Mouse (Mus musculus): Measurements from ENCODE around the gene Mmp7.

Mmp7 gene

DNA sequence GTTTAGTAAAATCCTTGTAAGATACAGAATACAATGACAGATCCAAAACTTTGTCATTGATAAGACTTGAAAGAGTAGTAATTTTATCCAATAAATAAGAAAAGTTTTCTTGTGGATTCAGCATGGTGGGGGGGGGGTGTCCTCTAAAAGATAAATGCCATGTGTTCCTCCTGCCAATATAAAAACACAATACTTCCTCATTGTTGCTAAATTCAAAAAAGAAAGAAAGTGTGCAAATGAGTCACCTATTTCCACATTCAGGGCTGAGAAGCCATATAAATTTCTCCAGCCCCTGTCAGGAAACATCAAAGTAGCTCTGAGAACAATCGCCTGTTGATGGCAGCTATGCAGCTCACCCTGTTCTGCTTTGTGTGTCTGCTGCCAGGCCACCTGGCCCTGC lies at the start of gene Mmp7:
Gene Mmp7, plus strand, starts transcription at position 301 of the 400 bp plus-strand sequence.
- in situ Hi-C loops (cut with MboI, MseI), result no loop called here

DNA sequence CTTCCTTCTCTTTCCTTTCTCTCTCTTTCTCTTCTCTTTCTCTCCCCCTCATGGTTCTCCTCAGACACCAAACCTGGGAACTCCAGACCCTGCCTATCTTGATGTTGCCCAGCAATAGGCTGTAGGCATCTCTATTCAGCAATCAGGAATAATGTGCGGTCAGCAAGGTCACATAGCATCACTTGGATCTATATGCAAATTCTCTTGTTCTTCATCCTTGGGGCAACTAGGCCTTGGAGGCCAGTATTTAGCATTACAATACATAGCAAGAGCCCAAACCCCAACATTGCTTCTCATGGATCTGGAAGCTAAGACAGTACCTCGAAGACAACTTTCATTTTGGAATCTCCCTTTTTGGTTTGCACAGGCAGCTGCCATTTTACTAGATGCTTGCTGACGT lies 44.0 kb upstream of the Mmp7 start:
- in situ Hi-C loops (cut with MboI, MseI), result no loop called here

DNA sequence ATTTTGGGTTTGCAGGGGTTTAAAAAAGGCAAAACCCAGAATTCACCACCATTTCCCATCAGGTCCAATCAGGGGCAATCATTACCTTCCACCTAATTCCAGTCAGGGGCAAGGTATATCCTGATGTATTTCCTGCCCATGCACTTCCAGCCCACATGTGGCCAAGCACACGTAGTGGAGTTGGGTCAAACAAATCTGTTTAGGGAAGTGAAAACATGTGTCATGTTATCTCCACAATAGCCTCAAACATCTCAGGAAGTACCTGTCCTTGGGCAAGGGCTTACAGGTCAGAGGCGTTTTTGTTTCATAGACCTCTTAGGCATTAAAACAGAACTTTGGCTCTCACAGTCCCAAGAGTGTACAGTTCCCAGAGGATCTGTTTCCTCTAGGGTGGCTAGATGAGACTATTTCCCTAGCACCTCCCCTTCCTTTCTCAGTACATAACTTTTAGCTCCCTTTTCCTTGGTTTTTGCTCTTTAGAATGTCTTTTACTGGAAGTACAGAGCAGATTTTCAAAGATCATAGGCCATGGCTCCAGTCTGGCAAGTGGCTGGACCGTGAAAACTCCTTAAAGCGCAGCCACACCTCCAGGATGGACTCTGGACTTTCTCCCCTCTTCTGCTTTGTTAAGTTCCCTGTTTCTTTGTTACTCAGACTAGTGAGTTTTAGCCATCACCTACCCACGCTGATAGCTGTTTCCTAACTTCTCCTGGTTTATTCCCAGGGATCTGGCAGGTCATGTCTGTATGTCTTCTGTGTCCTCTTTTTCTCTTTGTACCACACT lies 41.3 kb upstream of the Mmp7 start:
- in situ Hi-C loops (cut with MboI, MseI), result no loop called here

DNA sequence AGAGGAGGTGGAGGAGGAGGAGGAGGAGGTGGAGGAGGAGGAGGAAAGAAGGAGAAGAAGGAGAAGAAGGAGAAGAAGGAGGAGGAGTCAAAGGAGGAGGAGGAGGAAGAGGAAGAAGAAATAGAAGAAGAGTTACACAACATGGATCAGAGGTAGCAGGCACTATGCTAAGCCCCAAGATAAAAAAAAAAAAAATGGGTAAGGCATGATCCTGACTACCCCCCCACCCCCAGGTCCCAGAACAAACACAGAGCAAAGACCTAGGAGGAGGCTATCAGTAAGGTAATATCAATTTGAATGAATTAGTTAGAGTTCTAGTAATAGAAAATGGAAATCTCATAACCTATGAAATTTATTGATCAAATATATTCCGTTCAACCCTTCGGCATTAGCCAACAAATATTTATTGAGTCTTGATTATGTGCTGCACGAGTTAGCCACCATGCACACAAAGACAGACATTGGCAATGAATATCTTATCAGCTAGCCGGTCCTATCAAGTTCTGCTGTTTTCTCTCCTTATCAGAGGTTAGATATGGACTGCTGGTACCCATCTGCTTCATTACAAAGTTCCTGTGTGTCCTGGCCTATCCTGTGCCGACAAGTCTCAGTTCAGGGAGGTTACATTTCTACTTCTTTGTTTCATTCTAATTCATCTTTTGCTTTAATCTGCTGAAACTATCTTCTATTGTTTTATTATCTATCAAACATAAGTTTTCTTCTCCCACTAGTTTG lies 39.4 kb upstream of the Mmp7 start:
- in situ Hi-C loops (cut with MboI, MseI), result no loop called here

DNA sequence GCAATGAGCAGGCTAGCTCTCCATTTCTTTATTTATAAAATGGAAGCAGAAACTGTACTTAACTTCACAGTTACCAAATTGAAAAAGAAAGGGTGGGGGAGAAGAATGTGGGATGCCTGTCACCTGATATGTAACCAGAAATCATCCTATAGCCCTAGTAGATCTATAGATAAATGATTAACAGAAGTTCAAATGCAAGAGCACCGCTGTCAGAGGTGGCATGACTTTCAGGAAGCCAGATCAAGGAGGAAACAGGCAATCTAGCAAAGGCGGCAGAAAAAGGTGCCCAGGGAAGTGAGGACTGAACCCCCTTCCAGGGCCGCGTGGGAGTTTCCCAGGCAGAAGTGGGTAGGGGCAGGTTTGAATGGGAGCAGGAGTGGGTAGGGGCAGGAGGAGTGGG lies 33.9 kb upstream of the Mmp7 start:
- in situ Hi-C loops (cut with MboI, MseI), result no loop called here

DNA sequence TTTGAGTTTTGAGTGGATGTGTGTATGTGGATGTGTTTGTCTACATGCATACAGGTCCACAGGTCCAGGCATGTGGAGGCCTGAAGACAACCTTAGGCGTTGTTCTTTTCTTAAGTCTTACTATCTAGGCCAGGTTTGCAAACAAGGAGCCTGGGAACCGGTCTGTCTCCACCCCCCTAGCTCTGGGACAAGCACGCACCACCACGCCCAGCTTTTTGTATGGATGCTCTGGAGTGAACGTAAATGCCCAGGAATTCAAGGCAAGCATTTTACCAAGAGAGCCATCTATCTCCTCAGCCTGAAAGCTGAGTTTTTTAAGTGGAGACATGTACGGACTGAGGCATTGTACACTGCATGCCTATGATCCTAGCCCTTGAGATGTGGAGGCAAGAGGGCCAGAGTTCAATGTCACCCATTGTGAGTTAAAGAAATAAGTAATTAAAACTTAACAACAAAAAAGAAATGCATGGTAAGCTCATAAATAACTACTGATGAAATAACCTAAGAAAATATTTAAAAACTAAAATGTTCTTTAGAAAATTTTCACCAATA lies 32.3 kb upstream of the Mmp7 start:
- in situ Hi-C loops (cut with MboI, MseI), result no loop called here

DNA sequence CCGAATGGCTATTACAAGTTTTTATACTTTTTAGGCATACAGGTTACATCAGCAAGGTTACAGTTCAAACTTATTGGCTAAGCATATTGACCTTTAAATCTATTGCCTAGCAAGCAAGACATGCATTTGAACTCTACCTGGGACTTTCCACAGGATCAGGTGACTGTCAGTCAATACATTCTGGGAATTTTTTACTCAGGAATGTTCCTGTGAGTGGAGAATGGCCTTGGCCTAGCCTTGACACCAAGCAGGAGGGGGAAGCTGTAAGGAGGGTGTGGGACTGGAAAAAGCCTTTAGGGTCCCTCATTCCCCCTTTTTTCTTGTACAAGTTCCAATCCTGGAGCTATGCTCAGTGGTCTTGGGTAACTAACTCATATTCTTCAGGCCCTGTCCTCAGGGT lies 30.5 kb upstream of the Mmp7 start:
- in situ Hi-C loops (cut with MboI, MseI), result no loop called here

DNA sequence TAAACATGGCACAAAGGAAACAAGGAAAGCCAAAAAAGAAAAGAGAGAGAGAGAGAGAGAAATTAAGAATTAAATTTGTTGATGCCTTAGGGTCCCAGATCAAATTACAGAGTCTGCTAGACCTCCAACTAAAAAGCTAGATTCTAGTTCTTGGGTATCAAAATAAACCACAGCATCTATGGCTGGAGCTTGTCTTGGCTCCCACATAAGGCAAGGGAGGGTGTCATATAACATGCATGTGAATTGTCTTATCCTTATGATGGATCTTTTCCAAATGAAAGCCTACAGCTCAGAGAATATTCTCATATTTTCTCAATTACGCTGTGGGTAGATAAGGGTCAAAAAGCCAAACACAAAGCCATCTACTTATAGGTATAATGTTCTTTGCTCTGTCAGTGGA lies 22.2 kb upstream of the Mmp7 start:
- in situ Hi-C loops (cut with MboI, MseI), result no loop called here

DNA sequence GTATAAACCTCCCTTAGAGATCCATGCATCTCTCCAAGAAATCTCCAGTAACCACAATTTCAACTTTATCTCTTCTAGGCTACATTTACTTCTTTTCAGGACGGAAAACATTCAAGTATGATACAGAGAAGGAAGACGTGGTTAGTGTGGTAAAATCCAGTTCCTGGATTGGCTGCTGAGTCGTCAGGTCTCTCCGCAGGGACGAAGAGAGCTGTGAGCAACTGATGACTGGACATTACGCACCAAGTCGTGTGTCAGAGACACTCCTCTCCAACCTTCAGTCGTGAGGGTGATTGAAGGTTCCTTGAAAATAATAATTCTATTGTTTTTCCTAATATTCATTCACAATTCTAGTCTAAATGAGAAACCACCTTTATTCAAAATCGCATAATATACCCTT lies 18.9 kb upstream of the Mmp7 start:
- in situ Hi-C loops (cut with MboI, MseI), result no loop called here

DNA sequence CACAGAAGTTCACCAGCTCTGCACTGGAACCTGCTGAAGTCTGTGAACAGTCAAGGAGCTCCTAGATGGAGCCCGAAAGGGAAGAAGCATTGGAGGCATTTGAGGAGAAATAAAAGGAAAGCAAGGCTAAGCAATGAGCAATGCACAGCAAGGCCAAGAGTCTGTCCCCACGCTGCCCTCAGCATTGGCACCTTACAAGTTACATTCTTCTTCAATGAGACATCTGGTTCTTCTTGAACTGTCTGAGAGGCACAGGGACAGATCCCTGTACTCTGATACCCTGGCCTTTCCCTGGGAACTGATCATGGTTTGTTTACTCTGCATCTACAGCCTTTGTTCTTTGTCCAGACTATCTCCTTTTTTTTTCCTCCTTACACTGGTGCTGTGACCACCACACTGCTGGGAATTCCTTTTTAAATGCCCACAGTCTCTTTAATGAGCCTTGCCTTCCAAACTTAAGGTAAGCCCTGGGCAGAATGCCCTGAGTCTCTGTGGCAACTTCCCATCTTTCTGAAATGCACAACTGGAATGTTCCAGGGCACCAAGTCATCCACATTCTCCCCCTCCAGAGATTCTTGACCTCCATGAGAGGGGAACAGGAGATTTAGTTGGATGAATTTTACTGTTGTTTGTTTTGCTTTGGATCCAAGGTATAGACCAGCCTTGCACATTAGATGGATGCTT lies 13.6 kb upstream of the Mmp7 start:
- in situ Hi-C loops (cut with MboI, MseI), result no loop called here

DNA sequence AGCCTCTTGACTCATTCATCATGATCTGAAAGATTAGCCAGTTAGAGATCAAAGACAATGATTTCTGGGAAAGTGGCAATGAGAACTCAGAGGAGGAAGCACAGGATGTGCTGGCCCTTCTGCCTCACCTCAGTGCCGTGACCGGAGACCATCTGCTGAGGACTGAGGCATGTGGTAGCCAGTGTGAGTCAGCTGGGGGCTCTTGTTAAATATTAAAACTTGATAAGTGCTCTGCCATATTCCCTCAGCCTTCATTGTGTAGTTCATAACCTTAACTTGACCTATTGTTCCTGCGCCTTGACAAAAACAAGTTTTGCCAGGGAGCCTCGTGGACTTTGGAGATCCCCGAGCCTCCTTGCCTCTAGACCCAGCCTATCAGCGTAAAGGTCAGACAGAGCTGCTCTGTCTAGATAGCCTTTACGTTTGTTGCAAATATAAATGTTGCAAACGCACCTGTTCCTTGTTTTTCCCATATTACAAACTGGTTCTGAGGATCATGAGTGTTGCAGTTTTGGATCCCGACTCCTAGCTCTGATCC lies 9.7 kb upstream of the Mmp7 start:
- in situ Hi-C loops (cut with MboI, MseI), result no loop called here

DNA sequence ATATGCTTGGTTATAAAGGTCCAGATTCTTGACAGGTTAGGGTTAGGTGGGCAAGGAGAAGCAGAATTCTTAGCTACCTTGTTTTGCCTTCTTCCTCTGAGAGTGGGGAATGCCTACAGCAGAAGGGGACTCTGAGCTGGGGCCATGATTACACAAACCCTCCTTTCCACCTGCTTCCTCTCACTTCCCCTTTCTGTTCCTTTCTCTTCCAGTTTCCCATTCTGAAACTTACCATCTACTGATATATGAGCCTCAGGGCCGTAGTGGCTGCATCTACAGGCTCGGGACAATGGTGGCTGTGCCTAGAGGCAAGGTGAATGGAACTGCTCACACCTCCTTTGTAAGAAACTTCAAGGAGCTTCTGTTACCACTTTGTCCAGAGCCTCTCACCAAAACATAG lies 5.9 kb upstream of the Mmp7 start:
- in situ Hi-C loops (cut with MboI, MseI), result no loop called here

DNA sequence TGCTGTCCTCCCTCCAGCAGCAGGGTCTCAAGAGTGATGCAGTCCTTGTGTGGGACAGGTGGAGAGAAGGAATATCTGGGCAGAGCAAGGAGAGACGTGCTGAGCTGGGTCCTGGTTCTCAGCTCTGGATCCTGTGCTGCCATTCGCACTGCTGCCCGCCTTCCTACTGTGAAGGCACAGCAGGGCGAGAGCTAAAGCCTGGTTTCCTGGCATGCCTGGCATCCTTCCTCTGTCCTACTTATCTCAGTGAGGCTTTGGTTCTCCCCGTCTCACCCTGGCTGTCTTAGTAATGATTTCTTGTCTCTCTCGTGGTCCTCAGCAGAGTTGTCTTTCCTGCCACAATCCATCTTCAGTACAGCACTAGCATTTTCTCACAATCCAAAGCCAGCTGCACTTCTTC lies 2.1 kb upstream of the Mmp7 start:
- in situ Hi-C loops (cut with MboI, MseI), result no loop called here

DNA sequence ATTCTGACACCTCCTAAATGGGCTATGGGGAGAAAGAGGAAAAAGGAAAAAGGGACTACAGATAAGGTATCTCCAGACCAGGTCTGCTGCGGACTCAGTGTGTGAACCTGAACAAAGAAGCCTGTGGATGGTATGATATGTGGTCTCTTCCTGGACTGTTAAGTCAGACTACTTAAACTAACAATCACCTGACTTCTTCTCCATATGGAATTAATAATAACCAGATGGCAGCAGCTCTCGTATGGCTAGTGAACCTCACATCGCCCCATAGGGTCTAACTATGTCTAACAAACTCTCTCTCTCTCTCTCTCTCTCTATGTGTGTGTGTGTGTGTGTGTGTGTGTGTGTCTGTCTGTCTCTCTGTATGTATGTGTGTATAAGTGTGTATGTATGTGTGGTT lies 2.1 kb downstream of the Mmp7 start:
- in situ Hi-C loops (cut with MboI, MseI), result no loop called here

DNA sequence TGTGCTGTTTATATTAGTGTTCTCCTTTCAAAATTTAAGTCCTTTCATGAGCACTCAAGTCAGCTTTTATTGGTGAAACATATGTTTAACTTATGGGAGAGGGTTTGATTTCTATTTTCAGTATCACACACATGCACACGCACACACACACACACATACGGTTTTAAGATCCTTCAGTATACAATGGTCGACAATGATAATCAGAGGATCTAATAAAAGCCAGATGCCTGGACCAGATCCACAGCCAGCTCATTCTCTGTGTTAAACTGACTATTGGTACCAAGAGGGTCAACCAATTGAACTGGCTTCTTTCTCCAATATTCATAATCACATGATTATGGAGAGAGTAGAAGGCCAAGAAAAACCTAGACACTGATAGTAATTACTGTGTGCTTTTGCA lies 3.8 kb downstream of the Mmp7 start:
- in situ Hi-C loops (cut with MboI, MseI), result no loop called here

DNA sequence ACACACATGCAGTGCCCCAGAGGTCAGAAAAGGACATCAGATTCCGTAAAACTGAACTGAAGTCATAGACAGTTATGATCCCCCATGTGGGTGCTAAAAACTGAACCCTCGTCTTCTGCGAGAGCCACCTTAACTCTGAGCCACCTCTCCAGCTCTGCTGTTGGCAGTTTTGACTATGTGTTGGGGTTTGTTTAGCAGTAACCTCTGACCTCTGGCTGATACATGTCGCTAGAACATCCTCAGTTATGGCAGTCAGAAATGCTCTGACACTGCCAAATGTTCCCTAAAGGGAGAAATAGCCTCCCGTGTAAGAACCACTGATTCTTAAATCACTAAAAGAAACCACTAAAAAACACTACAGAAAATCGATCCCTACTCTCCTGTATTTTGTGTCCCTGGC lies 16.8 kb downstream of the Mmp7 start:
- in situ Hi-C loops (cut with MboI, MseI), result loop anchor here in 1 of 2 experiments (5.0 kb wide), 1 partner anchor 86 kb away; no protein-coding TSS in a partner anchor

DNA sequence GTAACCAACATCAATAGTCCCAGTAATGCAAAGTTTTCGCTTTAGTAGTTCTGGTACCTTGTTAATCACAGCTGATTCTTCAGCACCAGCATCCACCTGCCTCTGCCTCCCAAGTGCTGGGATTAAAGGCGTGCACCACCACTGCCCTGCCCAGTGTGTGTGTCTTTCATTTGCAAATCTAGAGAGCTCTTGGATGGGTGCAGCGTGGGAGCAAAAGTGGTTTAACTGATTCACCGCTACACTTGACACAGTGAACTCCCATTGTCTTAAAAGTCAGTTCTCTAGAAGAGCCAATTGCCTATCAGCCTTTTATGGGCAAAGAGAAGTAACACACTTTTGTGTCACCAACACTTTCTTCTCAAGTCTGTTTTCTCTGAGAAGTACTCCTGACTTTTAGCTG lies 19.3 kb downstream of the Mmp7 start:
- in situ Hi-C loops (cut with MboI, MseI), result loop anchor here (5.0 kb wide), 1 partner anchor 186 kb away; no protein-coding TSS in a partner anchor

DNA sequence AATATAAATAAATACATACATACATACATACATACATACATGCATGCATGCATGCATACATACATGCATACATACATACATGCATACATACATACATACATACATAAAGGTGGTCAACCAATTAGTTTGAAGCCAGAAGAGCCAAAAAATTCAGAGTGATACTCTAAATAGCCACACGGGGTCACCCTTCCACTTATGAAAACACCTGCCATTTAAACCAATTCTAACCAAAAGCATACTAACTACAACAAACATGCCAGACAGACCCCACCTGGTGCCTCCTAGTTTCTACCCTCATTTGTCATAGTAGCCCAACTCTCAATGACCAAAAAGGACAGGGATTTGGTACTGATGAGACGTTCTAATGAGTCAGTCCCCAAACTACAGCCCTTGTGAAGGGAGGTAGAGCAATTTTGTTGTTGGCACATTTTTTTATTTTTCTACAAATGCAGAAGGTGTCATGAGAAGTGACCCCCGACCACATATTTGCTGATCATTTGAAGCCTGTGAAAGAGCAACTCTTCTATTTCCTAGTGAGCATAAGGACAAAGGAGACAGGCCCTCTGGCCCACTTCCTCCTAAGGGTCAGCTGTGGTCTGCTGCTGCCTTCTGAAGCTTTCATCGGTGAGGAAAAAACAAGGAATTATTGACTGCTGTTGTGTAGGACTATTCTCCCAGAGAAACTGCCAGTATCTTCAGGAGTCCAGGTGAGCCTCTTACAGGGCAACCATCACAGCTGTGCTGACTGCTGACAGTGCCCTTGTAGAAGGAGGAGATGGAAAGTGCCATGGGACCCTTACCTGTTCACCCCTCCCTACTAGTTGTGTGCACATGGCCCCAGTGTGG lies 22.4 kb downstream of the Mmp7 start:
- in situ Hi-C loops (cut with MboI, MseI), result loop anchor here (5.0 kb wide), 1 partner anchor 183 kb away; no protein-coding TSS in a partner anchor

DNA sequence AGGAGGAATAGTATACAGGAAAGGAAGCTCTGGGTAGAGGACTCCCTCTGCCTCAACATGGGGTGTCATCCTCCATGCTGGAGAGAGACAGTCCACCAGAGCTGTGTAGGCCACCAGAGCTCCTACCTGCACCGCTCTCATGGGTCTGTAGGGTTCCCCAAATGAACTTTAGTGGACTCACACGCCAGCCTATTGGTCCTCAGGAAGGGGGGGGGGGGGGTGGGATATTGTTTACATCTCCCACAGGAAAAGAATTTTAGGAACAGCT lies 23.0 kb downstream of the Mmp7 start:
- in situ Hi-C loops (cut with MboI, MseI), result loop anchor here (5.0 kb wide), 1 partner anchor 182 kb away; no protein-coding TSS in a partner anchor

DNA sequence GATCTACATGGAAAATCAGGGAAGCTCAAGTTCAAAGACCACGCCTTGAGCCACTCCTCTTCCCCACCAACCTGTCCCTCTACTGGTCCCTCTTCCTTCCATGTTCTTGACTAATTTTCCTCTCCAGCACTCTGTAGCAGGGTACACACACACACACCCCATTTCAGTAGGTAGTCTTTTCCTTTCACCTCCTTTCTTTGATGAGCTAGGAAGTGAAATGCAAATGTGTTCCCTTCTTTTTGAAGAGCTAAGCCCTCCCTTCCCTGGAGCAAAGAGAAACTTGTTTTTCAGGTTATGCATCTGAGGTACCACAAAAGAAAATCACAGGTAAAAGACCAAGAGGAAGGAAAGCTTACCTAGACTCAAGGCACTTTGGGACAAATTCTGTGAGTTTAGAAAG lies 29.7 kb downstream of the Mmp7 start:
- in situ Hi-C loops (cut with MboI, MseI), result no loop called here

DNA sequence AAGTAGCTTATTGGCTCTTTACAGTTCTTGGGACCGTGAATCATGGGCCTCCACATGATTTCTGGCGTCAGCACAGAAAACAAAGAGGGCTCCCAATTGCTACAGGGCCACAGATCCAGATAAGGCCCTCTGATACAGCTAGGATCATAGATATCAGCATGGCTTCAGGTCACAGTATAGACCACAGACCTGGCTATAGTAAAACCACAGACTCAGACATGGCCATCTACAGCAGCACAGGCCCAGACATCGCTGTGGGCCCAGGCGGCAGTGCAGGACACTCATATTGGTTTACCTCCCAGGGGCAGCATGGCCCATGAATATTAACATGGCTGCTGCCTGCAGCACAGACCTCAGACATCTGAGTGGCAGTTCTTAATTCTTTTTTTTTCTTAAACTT lies 37.1 kb downstream of the Mmp7 start:
- in situ Hi-C loops (cut with MboI, MseI), result no loop called here
